Mouse (Mus musculus): ENCODE data around the gene Lamb1. TPM values are rescaled to one million over a fixed set of nuclear protein-coding genes. Genes with fewer than 3 reads are reported as not detected.

The Lamb1 gene
- polyA plus RNA-seq, 1 experiment from 2014 or later = 23.1 TPM

DNA sequence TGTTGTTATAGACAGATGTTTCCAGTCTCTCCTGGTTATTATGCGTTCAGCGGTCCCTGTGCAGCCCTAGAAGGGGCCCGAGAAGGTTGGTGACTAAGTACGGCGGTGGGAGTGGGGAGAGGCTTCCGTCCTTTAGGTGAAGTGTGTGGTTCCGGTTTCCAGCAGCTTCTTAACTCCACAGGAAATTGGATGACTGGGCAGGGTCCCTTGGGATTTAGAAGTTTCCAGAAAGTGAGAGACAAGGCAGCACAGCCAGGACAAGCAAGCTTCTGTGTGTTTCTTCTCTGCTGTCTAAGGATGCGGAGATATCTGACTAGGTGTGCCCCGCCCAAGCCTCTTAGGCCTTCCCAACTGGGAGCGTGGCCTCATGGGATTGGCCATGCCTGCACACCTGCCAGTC, 10.4 kb downstream of the Lamb1 start:
- no peaks in the 10 kb centered on the region for H3K9me3 ChIP-seq
- H3K4me3 ChIP-seq = no peak overlapping the region
- no peak for DNase-seq (ENCODE audit: extremely low spot score, low spot score)
- H3K4me1 ChIP-seq = peaks cover 18% of the 10 kb centered on the region
- 93% methylated on average over 10 of the region's 10 CpGs for WGBS
- H3K36me3 ChIP-seq (replicated peaks) = peaks cover 47% of the 10 kb centered on the region
- no peaks in the 10 kb centered on the region for H3K27me3 ChIP-seq (ENCODE audit: poor library complexity, severe bottlenecking)
- no peak overlapping the region for H3K27ac ChIP-seq

- H3K36me3 ChIP-seq (replicated peaks) = peaks cover 38% of the 10 kb centered on the region
- WGBS = 97% methylated on average over 11 of the region's 11 CpGs
- H3K27ac ChIP-seq = no peak overlapping the region
- H3K9me3 ChIP-seq = no peaks in the 10 kb centered on the region
- H3K4me1 ChIP-seq = peaks cover 10% of the 10 kb centered on the region; the same call in 1 of the 2 replicates
- H3K27me3 ChIP-seq (ENCODE audit: poor library complexity, severe bottlenecking) = no peaks in the 10 kb centered on the region
- DNase-seq (ENCODE audit: extremely low spot score, low spot score) = no peak
- H3K4me3 ChIP-seq = no peak overlapping the region
Observed at GRCm38 (mm10) chr12:31278270-31278669, 13.2 kb downstream of the Lamb1 start.

DNA sequence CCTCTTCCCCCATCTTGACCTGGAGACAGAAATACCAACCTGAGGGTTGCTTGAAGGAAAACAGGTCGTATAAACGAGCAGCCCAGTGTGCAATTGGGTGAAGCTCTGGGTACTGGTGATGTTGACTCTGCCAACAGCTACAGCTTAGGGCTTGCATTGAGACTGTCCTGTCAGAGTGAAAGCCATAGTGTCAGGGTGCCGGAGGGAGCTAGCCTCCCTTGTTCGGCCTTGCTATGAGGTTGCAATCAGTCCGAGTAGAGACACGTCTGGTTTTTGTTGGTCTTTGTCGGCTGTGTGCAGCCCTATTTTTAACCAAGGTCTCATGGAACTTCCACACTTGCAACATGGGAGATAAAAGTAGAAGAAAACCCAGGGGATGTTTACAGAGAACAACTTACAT, 15.3 kb downstream of the Lamb1 start:
- Histone ChIP-seq H3K9me3 (no peaks in the 10 kb centered on the region), H3K27ac (no peak overlapping the region), H3K36me3 (replicated peaks) (peaks cover 29% of the 10 kb centered on the region), H3K4me3 (no peak overlapping the region), H3K27me3 (ENCODE audit: poor library complexity, severe bottlenecking) (no peaks in the 10 kb centered on the region), H3K4me1 (peaks cover 12% of the 10 kb centered on the region; the same call in 1 of the 2 replicates)
- 90% methylated on average over 7 of the region's 7 CpGs for WGBS
- DNase-seq (ENCODE audit: extremely low spot score, low spot score) = no peak

GRCm38 (mm10) chr12:31281100-31281591, 16.1 kb downstream of the Lamb1 start:
- Histone ChIP-seq H3K4me1 (peaks cover 12% of the 10 kb centered on the region; the same call in 1 of the 2 replicates), H3K4me3 (no peak overlapping the region), H3K36me3 (replicated peaks) (peaks cover 35% of the 10 kb centered on the region), H3K27ac (no peak overlapping the region), H3K27me3 (ENCODE audit: poor library complexity, severe bottlenecking) (no peaks in the 10 kb centered on the region), H3K9me3 (no peaks in the 10 kb centered on the region)
- no peak for DNase-seq (ENCODE audit: extremely low spot score, low spot score)
- 70% methylated on average over 9 of the region's 9 CpGs for WGBS

GRCm38 (mm10) chr12:31282241-31282640, 17.2 kb downstream of the Lamb1 start:
- H3K4me3 ChIP-seq = no peak overlapping the region
- H3K36me3 ChIP-seq (replicated peaks) = peaks cover 41% of the 10 kb centered on the region
- no peaks in the 10 kb centered on the region for H3K9me3 ChIP-seq
- WGBS = 94% methylated on average over 5 of the region's 5 CpGs
- no peak overlapping the region for H3K27ac ChIP-seq
- DNase-seq (ENCODE audit: extremely low spot score, low spot score) = no peak
- H3K27me3 ChIP-seq (ENCODE audit: poor library complexity, severe bottlenecking) = no peaks in the 10 kb centered on the region
- peaks cover 12% of the 10 kb centered on the region; the same call in 1 of the 2 replicates for H3K4me1 ChIP-seq

- WGBS = 92% methylated on average over 4 of the region's 4 CpGs
- H3K9me3 ChIP-seq = no peaks in the 10 kb centered on the region
Observed at GRCm38 (mm10) chr12:31283131-31283530, 18.1 kb downstream of the Lamb1 start.

GRCm38 (mm10) chr12:31283617-31284136, 18.6 kb downstream of the Lamb1 start:
- H3K27me3 ChIP-seq (ENCODE audit: poor library complexity, severe bottlenecking) = no peaks in the 10 kb centered on the region
- no peak overlapping the region for H3K4me3 ChIP-seq
- H3K4me1 ChIP-seq = peaks cover 12% of the 10 kb centered on the region; the same call in 1 of the 2 replicates
- no peak overlapping the region for H3K27ac ChIP-seq
- no peaks in the 10 kb centered on the region for H3K9me3 ChIP-seq
- peaks cover 49% of the 10 kb centered on the region for H3K36me3 ChIP-seq (replicated peaks)
- DNase-seq (ENCODE audit: extremely low spot score, low spot score) = no peak
- WGBS = 74% methylated on average over 4 of the region's 4 CpGs

More at GRCm38 (mm10) chr12:31283131-31283530, 18.1 kb downstream of the Lamb1 start:
- no peak overlapping the region for H3K27ac ChIP-seq
- no peaks in the 10 kb centered on the region for H3K27me3 ChIP-seq (ENCODE audit: poor library complexity, severe bottlenecking)
- DNase-seq (ENCODE audit: extremely low spot score, low spot score) = no peak
- no peak overlapping the region for H3K4me3 ChIP-seq
- H3K36me3 ChIP-seq (replicated peaks) = peaks cover 49% of the 10 kb centered on the region
- peaks cover 12% of the 10 kb centered on the region; the same call in 1 of the 2 replicates for H3K4me1 ChIP-seq

- peaks cover 52% of the 10 kb centered on the region for H3K36me3 ChIP-seq (replicated peaks)
- peaks cover 4% of the 10 kb centered on the region; the same call in 1 of the 2 replicates for H3K4me1 ChIP-seq
- H3K27me3 ChIP-seq (ENCODE audit: poor library complexity, severe bottlenecking) = no peaks in the 10 kb centered on the region
- H3K4me3 ChIP-seq = no peak overlapping the region
- no peak for DNase-seq (ENCODE audit: extremely low spot score, low spot score)
- H3K9me3 ChIP-seq = no peaks in the 10 kb centered on the region
- WGBS = 92% methylated on average over 10 of the region's 10 CpGs
- H3K27ac ChIP-seq = no peak overlapping the region
Observed at GRCm38 (mm10) chr12:31289046-31289445, 24.0 kb downstream of the Lamb1 start.

DNA sequence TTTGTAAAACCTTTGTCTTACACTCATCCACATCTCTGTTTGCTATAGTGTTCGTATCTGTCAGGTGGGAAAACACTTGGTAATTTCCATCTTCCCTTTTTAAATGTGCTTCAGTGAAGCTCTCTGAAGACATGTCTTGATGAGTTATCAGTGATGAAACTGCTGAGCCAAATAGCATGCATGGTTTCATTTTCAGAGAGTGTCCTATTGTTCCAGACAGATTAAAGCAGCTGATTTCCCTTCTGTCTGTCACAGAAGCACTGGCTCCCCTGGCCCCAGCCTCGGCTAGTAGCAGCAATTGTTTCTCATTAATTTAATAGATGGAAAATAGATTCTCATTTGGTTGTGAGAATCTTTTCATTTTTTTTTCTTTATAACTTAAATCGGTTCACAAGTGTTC, 25.9 kb downstream of the Lamb1 start:
- DNase-seq (ENCODE audit: extremely low spot score, low spot score) = no peak
- H3K27me3 ChIP-seq (ENCODE audit: poor library complexity, severe bottlenecking) = no peaks in the 10 kb centered on the region
- H3K9me3 ChIP-seq = no peaks in the 10 kb centered on the region
- H3K4me1 ChIP-seq = peaks cover 11% of the 10 kb centered on the region
- peaks cover 44% of the 10 kb centered on the region for H3K36me3 ChIP-seq (replicated peaks)
- H3K27ac ChIP-seq = no peak overlapping the region
- no peak overlapping the region for H3K4me3 ChIP-seq
- 88% methylated on average over 3 of the region's 3 CpGs for WGBS

DNA sequence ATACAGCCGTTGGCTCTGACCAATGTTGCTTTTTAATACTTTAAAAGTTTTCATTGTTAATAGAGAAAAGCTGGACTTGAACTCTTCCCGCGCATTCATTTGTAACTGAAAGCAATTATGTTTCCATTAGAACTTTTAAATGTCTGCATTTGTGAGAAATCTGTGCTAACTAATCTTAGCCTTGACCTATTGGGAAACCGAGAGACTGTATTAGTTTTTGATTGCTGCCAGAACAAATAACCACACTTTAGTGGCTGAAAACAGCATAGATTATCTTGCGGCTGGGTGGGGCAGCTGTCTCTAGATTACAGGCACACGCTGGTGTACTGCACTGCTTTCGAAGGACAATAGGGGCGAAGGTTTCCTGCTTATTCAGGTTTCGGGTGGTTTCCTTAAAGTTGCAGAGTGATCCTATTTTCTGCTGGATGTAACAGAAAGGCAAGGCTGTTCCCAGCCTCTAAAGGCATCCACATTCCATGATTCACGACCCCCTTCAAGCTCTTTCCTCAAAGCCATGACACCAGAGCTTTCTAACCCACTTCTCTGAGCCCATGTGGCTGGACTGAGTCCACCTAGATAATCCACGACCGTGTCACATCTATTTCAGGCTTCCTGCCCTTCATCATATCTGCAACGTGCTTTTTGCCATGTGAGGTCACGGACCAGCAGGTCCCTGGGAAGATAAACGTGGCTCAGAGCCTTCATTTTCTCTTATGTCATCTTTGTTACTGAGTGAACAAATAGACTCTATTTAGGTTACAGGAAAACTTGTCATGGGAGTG, 28.5 kb downstream of the Lamb1 start:
- H3K4me1 ChIP-seq = peaks cover 19% of the 10 kb centered on the region
- peaks cover 19% of the 10 kb centered on the region for H3K36me3 ChIP-seq (replicated peaks)
- H3K27me3 ChIP-seq (ENCODE audit: poor library complexity, severe bottlenecking) = no peaks in the 10 kb centered on the region
- no peak overlapping the region for H3K27ac ChIP-seq
- no peak for DNase-seq (ENCODE audit: extremely low spot score, low spot score)
- WGBS = 86% methylated on average over 15 of the region's 15 CpGs
- no peak overlapping the region for H3K4me3 ChIP-seq
- no peaks in the 10 kb centered on the region for H3K9me3 ChIP-seq

DNA sequence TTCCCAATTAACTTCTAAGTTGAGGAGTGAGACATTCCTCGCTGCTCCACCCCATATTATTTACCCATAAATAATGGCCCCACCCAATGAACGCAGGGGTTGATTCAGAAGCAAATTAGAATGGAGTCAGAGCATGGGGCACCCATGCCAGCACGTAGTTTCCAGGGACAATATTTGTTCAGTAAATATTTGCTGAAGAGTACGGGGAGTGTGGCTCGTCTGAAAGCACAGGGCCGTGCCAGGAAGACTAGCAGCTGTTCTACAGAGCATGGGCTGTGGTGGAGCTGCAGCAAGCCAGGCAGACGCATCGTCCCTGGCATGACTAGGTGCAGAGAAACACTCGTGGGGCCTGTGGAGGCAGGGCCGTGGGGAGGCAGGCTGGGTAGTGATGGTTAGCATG, 29.5 kb downstream of the Lamb1 start:
- H3K9me3 ChIP-seq = no peaks in the 10 kb centered on the region
- WGBS = 81% methylated on average over 10 of the region's 10 CpGs
- no peak for DNase-seq (ENCODE audit: extremely low spot score, low spot score)

DNA sequence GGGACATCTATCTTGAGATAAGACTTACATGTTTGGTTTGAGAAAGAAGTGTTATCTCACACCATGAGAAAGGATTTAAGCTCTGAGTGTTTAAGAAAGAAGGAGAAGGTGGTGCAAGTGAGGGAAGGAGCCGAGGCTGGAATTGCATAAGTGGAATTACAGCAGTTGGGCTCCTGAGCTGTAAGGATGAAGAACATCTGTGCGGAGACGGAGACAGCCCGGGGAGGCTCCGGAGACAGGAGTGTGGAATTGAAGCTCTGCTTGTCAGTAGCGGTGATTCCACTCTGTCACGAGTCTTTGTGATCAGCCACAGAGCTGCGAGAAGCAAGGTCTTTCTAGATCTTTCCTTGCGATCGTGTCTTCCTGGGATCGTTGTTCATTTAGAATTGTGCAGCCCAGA, 30.0 kb downstream of the Lamb1 start:
- no peak for DNase-seq (ENCODE audit: extremely low spot score, low spot score)
- Histone ChIP-seq H3K36me3 (replicated peaks) (peaks cover 19% of the 10 kb centered on the region), H3K27me3 (ENCODE audit: poor library complexity, severe bottlenecking) (no peaks in the 10 kb centered on the region), H3K9me3 (no peaks in the 10 kb centered on the region), H3K4me1 (peaks cover 19% of the 10 kb centered on the region), H3K27ac (no peak overlapping the region), H3K4me3 (no peak overlapping the region)
- WGBS = 91% methylated on average over 11 of the region's 11 CpGs

More for the DNA sequence above, 29.5 kb downstream of the Lamb1 start:
- H3K27me3 ChIP-seq (ENCODE audit: poor library complexity, severe bottlenecking) = no peaks in the 10 kb centered on the region
- H3K4me3 ChIP-seq = no peak overlapping the region
- H3K4me1 ChIP-seq = peaks cover 19% of the 10 kb centered on the region
- H3K36me3 ChIP-seq (replicated peaks) = peaks cover 16% of the 10 kb centered on the region
- H3K27ac ChIP-seq = no peak overlapping the region

- Histone ChIP-seq H3K36me3 (replicated peaks) (peaks cover 19% of the 10 kb centered on the region), H3K27ac (no peak overlapping the region), H3K4me3 (no peak overlapping the region), H3K9me3 (no peaks in the 10 kb centered on the region), H3K27me3 (ENCODE audit: poor library complexity, severe bottlenecking) (no peaks in the 10 kb centered on the region), H3K4me1 (peaks cover 19% of the 10 kb centered on the region)
- DNase-seq (ENCODE audit: extremely low spot score, low spot score) = no peak
- WGBS = 77% methylated on average over 3 of the region's 3 CpGs
Observed at GRCm38 (mm10) chr12:31295505-31295904, 30.5 kb downstream of the Lamb1 start.
